Mouse (Mus musculus): Measurements from ENCODE around the gene Ifi202b.
"Not testable (repeated sequence)": the region's sequence is repeated elsewhere in the genome, so short reads cannot be mapped to it uniquely, and the experiment has no call there.

Ifi202b gene

DNA sequence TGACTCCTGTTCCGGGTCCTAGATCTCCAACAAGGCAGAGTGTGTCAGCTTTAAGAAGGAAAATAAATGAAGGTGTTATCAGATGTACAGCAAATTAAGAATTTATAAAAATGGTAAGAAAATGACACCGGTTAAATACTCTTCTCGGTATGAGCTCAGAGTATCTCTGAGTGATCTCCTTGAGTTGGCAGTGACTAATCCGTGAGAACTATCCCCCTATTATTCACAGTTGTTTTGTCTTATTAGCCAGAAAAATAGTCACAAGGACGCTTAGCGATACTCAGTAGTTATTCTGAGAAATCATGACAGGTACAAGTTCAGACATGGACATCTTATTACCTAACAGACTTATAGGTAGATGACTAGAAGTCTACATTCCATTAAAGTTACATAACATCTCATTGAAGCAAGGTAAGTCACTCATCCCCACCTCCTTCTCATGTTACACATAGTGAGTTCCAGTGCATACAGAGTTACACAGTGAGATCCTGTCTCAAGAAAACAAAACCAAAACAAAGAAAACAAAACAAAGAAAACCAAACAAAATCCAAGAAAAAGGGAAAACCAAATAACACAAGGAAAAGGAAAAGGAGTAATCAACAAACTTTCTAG, at the start of gene Ifi202b:
Gene Ifi202b, minus strand, starts transcription at position 51 of the 612 bp plus-strand sequence.
- not testable (repeated sequence) for DNase-seq (ENCODE audit: low read depth)

DNA sequence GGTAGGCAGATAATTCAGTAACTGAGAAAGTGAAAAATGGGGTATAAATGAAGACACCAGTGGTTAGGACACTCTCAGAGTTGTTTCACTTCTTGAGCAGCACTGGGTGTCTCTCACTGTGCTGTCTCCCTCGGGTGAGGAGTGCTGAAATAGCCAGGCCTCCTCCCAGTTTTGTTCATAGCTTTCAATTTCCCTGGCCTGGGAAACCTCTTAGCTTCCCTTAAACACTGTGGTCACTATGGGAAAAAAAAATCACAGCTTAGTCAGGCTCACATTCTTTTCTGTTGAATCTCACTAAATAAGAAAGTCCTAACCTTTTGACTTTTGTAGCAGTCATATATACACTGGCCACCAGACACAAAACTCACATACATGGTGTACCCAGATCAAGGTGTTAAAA, 49.2 kb upstream of the Ifi202b start, which contains the start of gene Ifi205:
Gene Ifi205, minus strand, starts transcription at position 113 of the 400 bp plus-strand sequence.
- no peak for DNase-seq (ENCODE audit: low read depth)

DNA sequence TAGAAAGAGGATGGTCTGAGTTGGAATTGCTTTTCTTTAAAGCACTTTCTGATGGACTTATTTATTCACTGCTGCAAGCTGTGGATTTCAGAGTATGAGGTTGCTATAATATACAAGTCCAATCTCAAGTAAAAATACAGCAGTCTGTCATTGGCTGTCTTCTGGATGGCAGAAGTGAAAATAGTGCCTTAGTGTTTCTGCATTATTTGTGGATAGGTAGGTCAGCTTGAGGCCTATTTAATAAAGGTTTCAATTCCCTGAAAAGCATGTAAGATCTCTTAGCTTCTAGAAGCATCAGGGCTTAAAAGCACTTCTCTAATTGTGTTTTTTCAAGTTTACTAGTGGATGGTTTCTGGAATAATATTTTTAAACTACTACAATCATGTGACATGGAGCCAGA, 24.5 kb upstream of the Ifi202b start:
- not testable (repeated sequence) for DNase-seq (ENCODE audit: low read depth)

DNA sequence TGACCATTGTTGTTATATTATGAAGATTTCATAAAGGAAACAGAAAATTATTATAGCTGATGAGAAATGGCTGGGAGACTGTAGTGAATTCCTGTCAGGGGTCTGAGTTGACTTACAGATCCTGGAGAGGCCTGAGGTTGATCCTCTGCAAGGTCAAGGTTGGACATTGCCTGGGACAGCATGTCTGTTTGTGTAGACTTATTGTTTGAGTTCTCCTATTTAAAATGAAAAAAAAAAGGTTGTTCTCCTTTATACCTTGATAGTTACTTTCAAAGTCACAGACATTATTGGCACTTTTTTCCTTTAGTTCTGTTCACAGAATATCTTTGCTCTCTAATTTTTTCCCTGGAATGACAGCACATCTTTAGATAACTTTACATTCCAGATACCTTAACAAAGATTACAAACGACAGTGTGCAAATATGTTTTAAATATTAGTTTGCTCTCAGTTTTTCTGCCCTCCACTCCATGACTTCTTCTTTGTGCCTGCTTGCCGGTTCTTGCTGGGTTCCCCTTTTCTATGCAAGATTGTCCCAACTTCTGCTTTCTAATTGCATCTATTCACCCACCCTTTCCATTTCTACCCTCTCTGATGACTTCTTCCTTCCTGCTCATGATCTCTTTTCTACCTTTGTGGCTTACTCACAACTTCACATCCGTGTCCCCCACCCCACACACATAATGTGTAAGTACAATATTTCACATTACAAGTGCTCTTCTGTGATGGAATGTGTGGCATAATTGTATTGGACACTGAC, 22.0 kb upstream of the Ifi202b start:
- DNase-seq (ENCODE audit: low read depth), result not testable (repeated sequence)

DNA sequence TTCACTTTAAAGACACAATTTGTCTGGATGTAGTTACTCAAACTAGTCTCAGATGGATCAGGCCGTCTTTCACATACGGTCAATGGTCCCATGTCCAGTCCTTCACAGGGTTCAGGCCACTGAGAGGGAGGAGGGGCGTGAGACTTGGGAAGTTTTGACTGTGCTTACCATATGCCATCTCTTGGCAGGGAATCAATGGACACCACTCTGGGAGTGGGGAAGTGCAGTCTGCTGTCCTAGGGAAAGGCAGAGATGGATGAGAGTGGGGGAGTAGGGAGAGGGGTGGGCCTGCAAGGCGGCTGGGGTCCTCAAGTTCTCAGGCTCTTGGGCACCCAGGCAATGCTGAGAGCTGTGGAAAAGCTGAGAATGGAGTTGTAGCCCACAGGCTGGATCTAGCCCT, 12.5 kb upstream of the Ifi202b start:
- DNase-seq (ENCODE audit: low read depth), result no peak

DNA sequence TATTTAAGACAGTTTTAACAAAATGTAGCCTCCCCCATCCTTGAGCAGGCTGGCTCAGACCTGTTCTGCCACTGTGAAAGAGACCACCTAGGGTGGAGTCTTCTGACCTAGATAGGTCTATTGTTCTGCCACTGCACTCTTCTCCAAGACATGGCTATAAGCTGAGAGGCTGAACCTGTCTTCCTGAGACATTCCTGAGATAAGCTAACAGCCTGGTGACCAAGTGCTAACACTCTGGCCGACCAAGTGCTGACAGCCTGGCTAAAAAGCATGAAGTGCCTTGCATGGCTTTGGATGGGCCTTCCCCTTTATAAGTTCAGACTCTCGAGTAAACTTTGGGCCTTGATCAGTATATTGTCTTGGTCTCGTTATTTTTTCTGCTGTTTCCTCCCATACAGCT, 1.5 kb downstream of the Ifi202b start:
- not testable (repeated sequence) for DNase-seq (ENCODE audit: low read depth)

DNA sequence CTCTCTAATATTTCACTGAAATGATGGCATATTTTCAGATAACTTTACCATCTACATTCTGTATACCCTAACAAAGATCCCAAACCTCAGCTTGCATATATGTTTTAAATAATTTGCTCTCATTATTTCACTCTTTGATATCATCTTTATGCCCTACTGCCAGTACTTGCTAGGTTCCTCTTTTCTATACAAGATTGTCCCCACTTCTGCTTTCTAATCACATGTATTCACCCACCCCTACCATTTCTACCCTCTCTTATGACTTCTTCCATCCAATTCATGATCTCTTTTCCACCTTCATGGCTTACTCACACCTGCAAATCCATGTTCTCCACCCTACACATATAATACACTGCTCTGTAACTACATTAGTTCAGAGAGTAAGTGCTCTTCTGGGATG, 4.9 kb downstream of the Ifi202b start:
- no peak for DNase-seq (ENCODE audit: low read depth)

DNA sequence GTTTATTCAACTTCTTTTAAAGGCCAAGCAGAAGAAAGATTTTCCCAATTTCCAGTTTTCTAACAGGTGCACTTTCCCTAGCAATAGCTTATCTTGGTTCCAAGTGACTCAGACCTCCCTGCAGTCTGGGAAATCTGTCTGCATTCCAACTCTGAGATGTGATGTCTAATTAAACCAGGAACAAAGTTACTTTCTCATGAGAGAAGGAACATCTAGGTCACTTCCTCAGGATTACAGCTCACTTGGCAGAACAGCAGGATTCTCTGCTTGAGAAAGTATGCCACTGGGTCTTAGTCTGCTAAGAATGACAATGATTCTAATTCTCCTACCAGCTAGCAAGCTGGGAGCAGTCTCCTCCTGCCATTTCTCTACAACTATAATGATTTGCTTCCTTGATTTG, 9.4 kb downstream of the Ifi202b start:
- DNase-seq (ENCODE audit: low read depth), result no peak

DNA sequence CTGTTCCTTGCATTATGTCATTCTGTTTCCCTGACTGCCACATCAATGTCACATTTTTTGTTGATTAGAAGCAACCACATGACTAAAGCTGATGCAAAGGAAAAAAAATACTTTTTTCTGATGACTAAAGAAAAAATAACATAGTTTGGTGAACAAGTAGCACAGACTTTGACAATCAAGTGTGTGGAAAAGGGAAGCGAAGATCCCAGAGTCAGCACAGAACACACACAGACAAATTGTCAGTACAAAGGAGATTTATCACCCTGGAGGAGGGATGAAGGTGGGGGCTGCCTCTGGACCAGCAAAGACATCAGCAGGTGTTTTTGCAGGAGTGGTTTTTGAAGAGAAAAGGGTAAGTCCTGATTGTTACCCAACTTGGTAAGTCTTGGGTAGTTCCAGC, 21.1 kb downstream of the Ifi202b start:
- DNase-seq (ENCODE audit: low read depth), result not testable (repeated sequence)

DNA sequence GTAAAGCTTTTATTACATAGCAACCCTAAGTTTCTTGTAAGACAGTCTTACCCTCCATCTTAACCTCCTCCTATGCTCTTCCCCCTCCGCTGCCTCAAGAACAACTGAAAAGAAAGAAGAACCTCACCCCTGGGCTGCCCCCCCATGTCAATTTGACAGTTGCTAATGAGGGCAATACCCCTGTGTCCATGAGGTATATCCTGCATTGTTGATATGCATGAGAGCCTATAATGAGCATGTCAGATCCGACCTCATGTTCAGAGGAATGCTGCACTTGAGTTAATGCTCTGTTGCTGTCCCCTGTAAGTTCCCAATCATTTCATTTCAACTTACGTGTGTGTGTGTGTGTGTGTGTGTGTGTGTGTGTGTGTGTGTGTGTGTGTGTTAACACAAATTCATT, 22.5 kb downstream of the Ifi202b start:
- not testable (repeated sequence) for DNase-seq (ENCODE audit: low read depth)

DNA sequence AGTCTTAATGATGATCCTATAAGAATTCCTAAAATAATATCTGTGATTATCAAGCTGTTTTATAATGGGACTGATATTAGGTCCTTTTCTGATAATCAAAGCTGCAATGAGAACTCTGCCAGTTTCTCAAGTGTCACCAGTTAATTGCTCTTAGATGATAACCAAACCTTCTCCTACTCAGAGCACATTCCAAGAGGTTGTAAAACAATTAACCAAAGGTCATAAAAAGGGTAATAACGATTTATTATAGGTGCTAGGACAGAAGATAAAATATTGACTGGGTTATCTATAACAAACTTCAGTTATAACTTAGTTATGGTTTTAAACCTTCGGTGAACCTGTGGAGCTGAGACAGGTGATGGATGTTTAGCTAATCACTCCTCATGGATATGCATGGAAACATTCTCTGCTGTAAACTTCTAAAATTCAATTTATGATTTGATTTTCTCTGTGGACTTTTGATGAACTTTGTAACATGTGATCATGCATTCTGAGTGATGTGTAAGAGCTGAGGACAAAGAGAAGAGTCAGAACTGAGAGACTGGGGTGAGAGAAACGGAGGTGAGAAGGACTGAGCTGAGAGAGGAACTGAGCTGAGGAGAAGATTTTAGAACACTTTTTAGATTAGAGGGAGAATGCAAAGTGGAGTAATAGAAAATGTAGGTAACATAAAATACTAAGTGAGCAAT, 26.6 kb downstream of the Ifi202b start:
- DNase-seq (ENCODE audit: low read depth), result not testable (repeated sequence)

DNA sequence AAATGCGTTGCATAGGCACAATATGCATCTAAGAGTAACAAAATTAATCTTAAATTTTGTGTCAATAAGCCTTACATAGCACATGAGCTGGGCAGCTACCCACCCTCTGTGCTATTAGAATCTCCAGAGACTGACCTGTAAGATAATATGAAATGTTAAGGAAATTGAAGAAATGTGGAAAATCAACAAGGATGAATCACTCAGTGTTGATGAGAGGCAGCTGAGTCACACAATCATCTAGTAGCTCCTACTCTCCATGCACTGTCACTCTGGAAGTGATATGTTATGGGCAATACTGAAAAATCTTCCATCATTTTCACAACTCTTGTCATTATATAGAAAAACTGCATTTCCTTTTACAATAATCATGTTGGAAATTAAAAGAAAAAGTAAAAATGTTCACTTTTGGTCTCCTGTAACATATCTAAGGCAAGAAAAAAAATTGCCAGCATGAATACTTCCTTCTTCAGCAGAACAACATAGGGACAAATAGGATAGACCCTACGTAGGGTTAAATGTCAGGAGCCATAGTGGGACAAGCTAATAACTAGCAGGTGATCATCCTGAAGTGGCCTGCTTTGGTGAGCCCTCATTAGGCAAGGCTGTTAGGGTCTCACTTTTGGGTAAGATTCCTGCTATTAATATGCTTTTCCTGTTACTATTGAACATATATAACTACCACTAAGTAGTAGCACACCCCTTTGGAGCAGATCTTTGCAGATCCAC, 27.3 kb downstream of the Ifi202b start:
- DNase-seq (ENCODE audit: low read depth), result no peak

DNA sequence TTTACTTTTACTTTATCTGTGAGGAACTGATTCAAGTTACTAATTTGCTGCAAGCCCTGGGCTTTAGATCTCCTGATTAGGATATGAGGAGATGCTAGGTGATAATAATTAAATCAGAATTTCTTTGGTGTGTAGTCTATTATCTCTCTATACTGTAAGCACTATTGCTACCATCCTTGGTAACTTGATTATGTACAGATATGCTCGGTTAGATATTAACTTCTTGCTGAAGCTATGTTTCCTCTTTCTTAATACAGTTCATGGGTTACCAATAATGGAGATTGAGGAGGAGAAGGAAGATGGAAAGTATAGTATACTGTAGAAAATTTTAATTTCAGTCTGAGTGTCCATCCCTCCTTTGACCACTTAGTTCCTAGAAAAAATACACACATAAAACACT, 29.0 kb downstream of the Ifi202b start:
- DNase-seq (ENCODE audit: low read depth), result no peak

DNA sequence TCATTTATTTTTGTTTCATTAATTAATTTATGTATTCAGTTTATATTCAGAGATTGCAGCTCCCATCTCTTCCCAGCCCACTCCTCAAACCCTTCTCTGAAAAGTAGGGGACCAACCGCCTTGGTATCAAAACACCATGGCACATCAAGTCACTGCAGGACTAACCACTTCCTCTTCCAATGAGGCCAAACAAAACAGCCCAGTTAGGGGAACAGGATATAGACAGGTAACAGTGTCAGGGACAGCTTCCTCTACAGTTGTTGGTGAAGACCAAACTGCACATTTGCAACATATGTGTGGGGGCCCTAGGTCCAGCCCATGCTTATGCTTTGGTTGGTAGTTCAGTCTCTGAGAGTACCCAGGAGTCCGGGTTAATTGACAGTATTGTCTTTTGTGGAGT, 33.5 kb downstream of the Ifi202b start:
- not testable (repeated sequence) for DNase-seq (ENCODE audit: low read depth)

DNA sequence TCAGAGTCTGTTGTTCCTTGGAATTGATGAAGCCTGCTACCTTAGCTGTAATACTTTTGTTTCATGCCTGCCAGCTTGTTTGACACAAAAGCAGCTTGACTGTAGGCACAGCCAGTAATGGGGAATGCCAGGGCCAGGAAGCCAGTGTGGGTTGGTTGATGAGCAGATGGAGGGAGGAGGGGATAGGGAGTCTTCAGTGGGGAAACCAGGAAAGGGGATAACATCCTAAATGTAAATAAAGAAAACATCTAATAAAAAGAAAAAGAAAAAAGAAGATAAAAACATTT, 39.8 kb downstream of the Ifi202b start:
- DNase-seq (ENCODE audit: low read depth), result not testable (repeated sequence)

DNA sequence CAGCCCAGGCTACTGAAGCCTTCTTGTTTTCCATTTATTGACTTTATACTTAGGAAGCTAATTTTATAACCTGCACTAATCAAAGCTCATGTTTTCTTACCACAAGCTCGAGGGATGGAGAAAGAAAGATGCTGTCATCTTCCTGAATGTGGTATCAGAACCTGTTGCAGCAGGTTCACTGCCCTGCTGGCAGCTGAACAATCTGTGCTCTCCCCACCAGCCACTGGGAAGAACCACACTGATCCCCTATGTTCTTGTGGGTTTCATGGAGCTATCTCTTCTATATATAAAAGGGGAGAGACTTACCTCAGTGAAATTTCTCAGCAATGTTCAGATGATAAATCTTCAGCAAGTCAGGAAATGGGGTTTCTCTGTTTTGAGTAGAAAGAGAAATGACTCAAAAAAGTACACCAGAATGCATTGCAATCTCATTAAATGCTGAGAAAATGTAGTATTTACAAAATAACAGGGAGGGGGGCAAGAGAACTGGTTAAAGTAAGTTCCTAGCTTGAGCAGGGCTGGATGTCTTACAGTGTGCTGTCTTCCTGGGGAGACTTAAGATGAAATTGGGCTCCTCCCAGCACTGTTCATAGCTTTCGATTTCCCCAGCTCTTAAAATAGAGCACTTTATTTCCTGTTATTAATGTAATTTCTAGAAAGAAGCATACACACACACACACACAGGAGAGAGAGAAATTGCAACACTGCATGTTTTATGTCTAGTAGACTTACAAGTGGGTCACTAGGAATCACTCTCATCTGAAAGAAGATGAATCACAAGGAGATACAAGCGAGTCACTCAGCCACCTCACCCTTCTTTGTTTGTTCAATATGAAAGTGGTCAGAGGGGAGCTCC, 40.4 kb downstream of the Ifi202b start, which contains the start of the genes Mndal and Ifi203:
Gene Mndal, minus strand, starts transcription at position 568 of the 856 bp plus-strand sequence.
Gene Ifi203, minus strand, starts transcription at position 749 of the 856 bp plus-strand sequence.
- DNase-seq (ENCODE audit: low read depth), result not testable (repeated sequence)

DNA sequence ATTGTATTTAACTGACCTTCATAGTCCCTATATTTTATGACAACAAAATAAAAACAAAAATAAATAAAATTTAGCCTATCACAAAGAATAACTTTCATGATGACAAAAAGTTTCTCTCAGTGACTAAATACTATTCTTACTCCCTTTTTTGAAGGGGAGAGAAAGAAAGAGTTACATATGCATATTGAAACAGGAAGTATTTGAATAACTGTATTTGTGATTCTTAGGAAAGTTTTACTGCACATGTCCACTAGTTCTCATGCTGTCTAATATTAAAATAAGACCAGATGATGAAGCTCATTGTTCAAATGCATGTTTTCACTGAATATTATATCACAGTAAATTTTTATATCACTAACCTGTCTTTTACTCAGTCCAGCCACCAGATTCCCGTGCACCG, 41.0 kb downstream of the Ifi202b start:
- DNase-seq (ENCODE audit: low read depth), result not testable (repeated sequence)

DNA sequence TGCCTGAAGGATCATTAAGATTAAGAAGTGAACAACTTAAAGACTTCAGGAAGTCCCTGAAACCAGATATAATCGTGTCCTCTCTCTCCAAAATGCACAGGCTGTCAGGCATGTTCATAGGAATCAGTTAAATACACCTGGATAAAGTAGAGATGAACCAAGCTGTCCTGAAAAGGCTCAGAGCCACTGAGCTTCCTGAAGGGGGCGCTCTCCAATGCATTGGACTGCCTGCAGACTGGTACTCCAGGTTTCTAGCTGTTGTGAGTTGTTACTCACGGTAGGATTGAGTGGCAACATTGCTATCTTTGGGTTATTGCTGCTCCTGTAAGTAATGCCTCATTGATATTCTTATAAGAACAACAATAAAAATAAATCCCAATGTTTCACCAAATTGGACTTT, 63.3 kb downstream of the Ifi202b start:
- DNase-seq (ENCODE audit: low read depth), result not testable (repeated sequence)

DNA sequence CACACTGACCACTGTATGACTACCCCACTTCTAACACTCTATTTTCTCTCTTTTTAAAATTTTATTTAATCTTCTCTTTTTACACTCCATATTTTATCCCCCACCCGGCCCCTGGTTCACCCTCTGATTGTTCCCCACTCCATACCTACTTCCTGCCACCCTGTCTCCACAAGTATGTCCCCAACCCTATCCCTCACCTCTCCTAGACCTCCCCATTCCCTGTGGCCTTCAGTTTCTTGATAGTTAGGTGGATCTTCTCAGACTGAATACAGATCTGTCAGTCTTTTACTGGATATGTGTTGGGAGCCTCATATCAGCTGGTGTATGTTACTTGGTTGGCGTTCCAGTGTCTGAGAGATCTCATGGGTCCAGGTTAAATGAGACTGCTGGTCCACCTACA, 68.0 kb downstream of the Ifi202b start:
- DNase-seq (ENCODE audit: low read depth), result no peak

DNA sequence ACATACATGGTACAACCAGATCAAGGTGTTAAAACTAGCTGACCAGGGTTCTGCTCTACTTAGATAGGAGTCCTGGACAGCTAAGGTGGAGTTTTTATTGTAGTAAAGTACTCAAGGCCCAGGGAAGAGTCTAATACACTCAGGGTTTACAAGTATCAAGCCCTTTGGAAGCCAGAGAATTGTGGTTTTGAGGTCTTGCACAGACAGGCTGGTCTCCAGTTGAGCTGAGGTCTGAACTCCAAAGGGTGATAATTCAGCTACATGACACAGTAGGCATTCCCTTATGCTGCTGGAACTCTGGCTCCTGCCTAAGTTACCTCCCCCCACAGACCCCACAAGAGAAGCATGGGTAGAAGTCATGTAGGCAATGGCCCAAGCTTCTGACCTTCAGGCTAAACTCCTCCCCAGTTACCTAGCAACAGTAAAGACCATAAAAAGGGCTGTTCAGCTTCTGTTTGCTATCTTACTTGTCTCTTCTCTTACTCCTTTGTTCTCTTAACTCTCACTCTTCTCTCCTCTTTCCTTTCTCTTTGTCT, 69.2 kb downstream of the Ifi202b start:
- not testable (repeated sequence) for DNase-seq (ENCODE audit: low read depth)
